Mouse (Mus musculus) embryonic facial prominence, embryonic 11.5 days (tissue): ENCODE measurements around the gene Tmie. TPM values are rescaled to one million over a fixed set of nuclear protein-coding genes. Genes with fewer than 3 reads are reported as not detected.
"Not testable (repeated sequence)": the region's sequence is repeated elsewhere in the genome, so short reads cannot be mapped to it uniquely, and the experiment has no call there.

Source experiments
- ATAC-seq: fragments of 200-750 bp; cut with Nextera tagmentation; replicated peaks from 2 replicates; pipeline ENCODE4 v1.8.0; 2017; ENCODE audit warnings: low read depth; ENCODE audit not compliant: insufficient number of reproducible peaks, low FRiP score, low TSS enrichment
- DNase-seq: peaks from one replicate; pipeline ENCODE4 v3.0.0-alpha.2; 2015; ENCODE audit warnings: low spot score
- H3K27ac ChIP-seq: fragments of 300-500 bp; sonication (generic); replicated peaks from 2 replicates; pipeline ENCODE4 v1.5.1; 2014; ENCODE audit warnings: mild to moderate bottlenecking, low read depth, low read length, control low read depth
- H3K27me3 ChIP-seq: fragments of 300-500 bp; sonication (generic); 2 replicates; pipeline ENCODE4 v1.6.1; 2014; ENCODE audit warnings: mild to moderate bottlenecking, low read length, moderate library complexity, mixed read lengths; ENCODE audit not compliant: control insufficient read depth, insufficient read depth
- H3K36me3 ChIP-seq: fragments of 300-500 bp; sonication (generic); replicated peaks from 2 replicates; pipeline ENCODE4 v1.6.1; 2014; ENCODE audit warnings: low read depth, mild to moderate bottlenecking, low read length, moderate library complexity, mixed read lengths; ENCODE audit not compliant: control insufficient read depth, insufficient read depth
- H3K4me1 ChIP-seq: fragments of 300-500 bp; sonication (generic); 2 replicates; pipeline ENCODE4 v1.6.1; 2014; ENCODE audit warnings: low read length, mixed read lengths; ENCODE audit not compliant: control insufficient read depth, insufficient read depth
- H3K4me2 ChIP-seq: fragments of 300-500 bp; sonication (generic); 2 replicates; pipeline ENCODE4 v1.6.1; 2014; ENCODE audit warnings: low read depth, mild to moderate bottlenecking, control low read depth, low read length, moderate library complexity
- H3K4me3 ChIP-seq: fragments of 300-500 bp; sonication (generic); 2 replicates; pipeline ENCODE4 v1.5.1; 2014; ENCODE audit warnings: low read depth, low read length, control low read depth
- H3K9ac ChIP-seq: fragments of 300-500 bp; sonication (generic); replicated peaks from 2 replicates; pipeline ENCODE4 v1.6.1; 2014; ENCODE audit warnings: mild to moderate bottlenecking, control low read depth, low read length
- H3K9me3 ChIP-seq: fragments of 300-500 bp; sonication (generic); replicated peaks from 2 replicates; pipeline ENCODE4 v1.6.1; 2016; ENCODE audit warnings: mild to moderate bottlenecking, low read length, inconsistent platforms, mixed read lengths; ENCODE audit not compliant: control insufficient read depth
- WGBS: fragments of 180-500 bp; shearing (Covaris S2); extraction: QIAGEN DNeasy Blood & Tissue Kit; methylation state at CpG from one replicate; pipeline ENCODE4 v1.1.7; 2014; 5-methylcytosine and 5-hydroxymethylcytosine counted together
- microRNA-seq: library from miRNA; unstranded; fragments of <30 nt; microRNA quantifications from one replicate; pipeline ENCODE4, GENCODE M21; 2016; ENCODE audit warnings: borderline number of aligned reads
- polyA plus RNA-seq: library from polyadenylated mRNA; unstranded; fragments of >200 nt; fragmentation: Nextera tagmentation; extraction: Ambion mirVana; gene quantifications from 2 replicates; pipeline ENCODE4 v1.2.1, GENCODE M21; 2014

Gene Tmie
- polyA plus RNA-seq, 1 experiment from 2014 or later, result 0.13 TPM

- ATAC-seq, result no peak
- 75% methylated on average over 4 of the region's 4 CpGs for whole genome bisulfite sequencing
Observed at GRCm38 (mm10) chr9:110825426-110825825, 54.5 kb downstream of the Tmie start.

GRCm38 (mm10) chr9:110821436-110821835 is 58.5 kb downstream of the Tmie start:
- no peaks in the 10 kb centered on the region for H3K9me3 ChIP-seq
- ATAC-seq, result no peak
- no peak for DNase-seq
- WGBS, result 82% methylated on average over 7 of the region's 7 CpGs
- no peak overlapping the region for H3K9ac ChIP-seq
- no peak overlapping the region for H3K4me2 ChIP-seq
- H3K4me3 ChIP-seq, result no peak overlapping the region
- H3K36me3 ChIP-seq, result no peaks in the 10 kb centered on the region
- no peaks in the 10 kb centered on the region for H3K27me3 ChIP-seq
- no peak overlapping the region for H3K27ac ChIP-seq
- no peaks in the 10 kb centered on the region for H3K4me1 ChIP-seq

More at GRCm38 (mm10) chr9:110825426-110825825, 54.5 kb downstream of the Tmie start:
- Histone ChIP-seq H3K36me3 (no peaks in the 10 kb centered on the region), H3K9ac (no peak overlapping the region), H3K4me2 (no peak overlapping the region), H3K4me1 (no peaks in the 10 kb centered on the region), H3K9me3 (no peaks in the 10 kb centered on the region), H3K27ac (no peak overlapping the region), H3K4me3 (no peak overlapping the region), H3K27me3 (no peaks in the 10 kb centered on the region)
- no peak for DNase-seq

- H3K9ac ChIP-seq, H3K27ac ChIP-seq, H3K4me2 ChIP-seq, ATAC-seq, H3K27me3 ChIP-seq, DNase-seq, H3K36me3 ChIP-seq, H3K4me3 ChIP-seq, H3K4me1 ChIP-seq, H3K9me3 ChIP-seq: not testable (repeated sequence)
Observed at GRCm38 (mm10) chr9:110820546-110820945, 59.4 kb downstream of the Tmie start.

Small RNAs within 50 kb of the gene (microRNA-seq; reads per million reads assigned to microRNA genes)
- gene Gm24269, result not detected

Other genes starting within 250 kb of the Tmie start
- gene Nbeal2, start 226.0 kb downstream of the Tmie start, polyA plus RNA-seq, result 0.70 and 0.71 TPM in 2 replicates
- gene Ccdc12, start 223.6 kb downstream of the Tmie start, polyA plus RNA-seq, result 117 and 118 TPM in 2 replicates
- gene Myl3, start 138.3 kb downstream of the Tmie start, polyA plus RNA-seq, result 2.8 and 14.9 TPM in 2 replicates
- gene Pth1r, start 133.0 kb downstream of the Tmie start, polyA plus RNA-seq, result 37.8 and 39.8 TPM in 2 replicates
- not detected in 2 replicates for gene Prss42, start 81.9 kb downstream of the Tmie start, polyA plus RNA-seq
- not detected in 2 replicates for gene Prss44, start 66.1 kb downstream of the Tmie start, polyA plus RNA-seq
- gene Prss43, start 53.4 kb downstream of the Tmie start, polyA plus RNA-seq, result not detected in 2 replicates
- gene Prss45, start 45.5 kb downstream of the Tmie start, polyA plus RNA-seq, result not detected in 2 replicates
- not detected in 2 replicates for gene Prss46, start 35.6 kb downstream of the Tmie start, polyA plus RNA-seq
- gene Prss50, start 22.1 kb downstream of the Tmie start, polyA plus RNA-seq, result 0.26 and 0.69 TPM in 2 replicates
- 1.1 TPM in 2 replicates for gene Als2cl, start 243 bp downstream of the Tmie start, polyA plus RNA-seq
- gene Fam240a, start 36.7 kb upstream of the Tmie start, polyA plus RNA-seq, result not detected in 2 replicates
- not detected in 2 replicates for gene Tdgf1, start 66.0 kb upstream of the Tmie start, polyA plus RNA-seq
- gene Lrrc2, start 71.4 kb upstream of the Tmie start, polyA plus RNA-seq, result 0.20 and 0.74 TPM in 2 replicates
- 0.13 and 0.28 TPM in 2 replicates for gene Rtp3, start 110.5 kb upstream of the Tmie start, polyA plus RNA-seq
- 0.66 and 1.1 TPM in 2 replicates for gene Ltf, start 139.2 kb upstream of the Tmie start, polyA plus RNA-seq
- gene Ccrl2, start 177.4 kb upstream of the Tmie start, polyA plus RNA-seq, result 0.76 and 0.99 TPM in 2 replicates
- 48.4 and 49.2 TPM in 2 replicates for gene Lrrfip2, start 237.5 kb upstream of the Tmie start, polyA plus RNA-seq